Comparison of ENCODE assay signal across 8 mouse cellular contexts in genomic region chr16:55476544-55477208, GRCm38 (mm10).
A peak's percentile ranks its signal among the peaks of the same experiment; 100 is the strongest.
DNase-seq lines count a peak whose midpoint lies in the region; ATAC-seq lines count a peak whose summit lies in the region.

No protein-coding gene starts in this region.

- peak; percentile 61; the same call in 1 of the 2 replicates for ATAC-seq in limb, embryonic 11.5 days (ENCODE audit: insufficient number of reproducible peaks, low FRiP score, low TSS enrichment, low read depth)

- no peak overlapping the region for H3K27ac ChIP-seq in limb, embryonic 11.5 days (replicated peaks; ENCODE audit: low read depth, low read length)

- H3K9me3 ChIP-seq in limb, embryonic 11.5 days (ENCODE audit: control insufficient read depth, low read length): no peaks in the 10 kb centered on the region

- H3K9ac ChIP-seq in limb, embryonic 11.5 days (ENCODE audit: low read length): no peak overlapping the region

- H3K4me2 ChIP-seq in limb, embryonic 11.5 days (ENCODE audit: low read depth, severe bottlenecking): no peak overlapping the region

- no peaks in the 10 kb centered on the region for H3K36me3 ChIP-seq in limb, embryonic 11.5 days (ENCODE audit: control insufficient read depth, insufficient read depth, low read length)

- no peak overlapping the region for H3K4me3 ChIP-seq in limb, embryonic 11.5 days (ENCODE audit: low read depth, low read length)

- no peaks in the 10 kb centered on the region for H3K4me1 ChIP-seq in limb, embryonic 11.5 days (ENCODE audit: control insufficient read depth, insufficient read depth, low read length)

- WGBS in limb, embryonic 11.5 days: 21% methylated on average over 17 of the region's 17 CpGs

- H3K27me3 ChIP-seq in limb, embryonic 11.5 days (ENCODE audit: control insufficient read depth, insufficient read depth, low read length): no peaks in the 10 kb centered on the region

- DNase-seq in right cerebral cortex, adult 18-20 months: peak; percentile 53
- DNase-seq in right cerebral cortex, postnatal 14 days: no peak
- DNase-seq in ZHBTc4 (ENCODE audit: low read depth, low spot score): peak; percentile 68
- peak; percentile 1 for DNase-seq in fat pad, adult 2 months (ENCODE audit: extremely low read depth, low read depth, low spot score)
- peak; percentile 93 for DNase-seq in hindlimb bud, embryonic 11.5 days (ENCODE audit: extremely low spot score, low read depth, low spot score)
- DNase-seq in limb, embryonic 11.5 days (ENCODE audit: low spot score): peak; percentile 63
- DNase-seq in natural killer cell, adult 2 months (ENCODE audit: low spot score in 2 of 2): peak; percentile 30 to 41
- DNase-seq in urinary bladder, postnatal 10 days (ENCODE audit: low spot score): no peak

Comparison
In these comparisons a context has a peak if more than half of its experiments do, and no peak if none do; other contexts are left out.
1. DNase-seq: peak in right cerebral cortex, adult 18-20 months (single experiment), ZHBTc4 (single experiment), fat pad, adult 2 months (single experiment), hindlimb bud, embryonic 11.5 days (single experiment), limb, embryonic 11.5 days (single experiment) and natural killer cell, adult 2 months (2 of 2); none in right cerebral cortex, postnatal 14 days (single experiment) and urinary bladder, postnatal 10 days (single experiment).